Mouse (Mus musculus) spleen, embryonic (tissue): ENCODE measurements around the gene Adcyap1.

Source experiments
- CTCF ChIA-PET: fragments of 350-600 bp; sonication (Branson Sonifier 250); formaldehyde crosslinking; loops from one replicate; lab custom pipeline; 2022; lab: Charles Lee

Gene Adcyap1

DNA sequence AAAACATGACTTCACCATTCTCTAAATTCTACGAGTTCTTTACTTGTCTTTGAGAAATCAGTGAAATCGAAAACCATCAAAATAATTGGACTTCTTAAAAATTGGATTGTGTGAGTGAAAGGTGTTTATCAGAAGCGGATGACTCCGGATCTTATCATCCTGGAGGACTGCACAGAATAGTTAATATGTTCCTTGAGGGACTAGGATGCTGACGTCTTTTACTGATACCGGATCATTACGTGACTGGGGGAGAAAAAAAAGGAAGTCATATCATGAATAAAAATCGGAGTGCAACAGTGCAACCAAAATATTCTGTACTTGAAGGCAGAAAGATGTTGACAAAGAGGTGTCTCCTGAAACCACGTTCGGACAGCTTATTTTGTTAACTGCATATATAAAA lies at the start of gene Adcyap1:
Adcyap1 (plus strand) TSS at position 301 of the 400 bp plus-strand sequence.
- CTCF ChIA-PET: no interaction called here

DNA sequence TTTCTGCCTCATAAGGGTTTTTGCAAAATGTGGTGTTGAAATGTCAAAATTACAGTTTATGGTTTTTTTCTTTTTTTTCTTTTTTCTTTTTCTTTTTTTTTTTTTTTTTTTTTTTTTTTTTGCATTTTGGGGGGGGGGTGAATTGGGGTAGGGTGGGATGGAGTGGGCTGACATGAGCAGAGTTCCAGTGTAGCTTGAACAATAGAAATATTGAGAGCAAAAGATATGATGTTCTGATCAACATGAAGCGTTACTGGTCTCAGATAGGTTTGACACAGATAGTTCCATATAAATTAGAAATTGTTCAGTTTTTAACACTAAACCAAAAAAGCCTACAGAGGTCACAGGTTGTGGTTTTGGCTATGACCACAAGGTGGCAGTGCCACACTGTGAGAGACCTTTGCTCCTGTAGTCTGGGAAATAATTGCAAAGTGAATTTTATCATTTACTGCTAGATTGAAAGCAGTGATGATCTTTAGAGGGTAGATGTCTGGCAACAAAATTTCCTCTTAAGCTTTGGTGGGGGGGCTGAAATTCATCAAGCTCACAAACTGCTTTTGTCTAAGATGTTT lies 40.5 kb upstream of the Adcyap1 start:
- CTCF ChIA-PET: no interaction called here

DNA sequence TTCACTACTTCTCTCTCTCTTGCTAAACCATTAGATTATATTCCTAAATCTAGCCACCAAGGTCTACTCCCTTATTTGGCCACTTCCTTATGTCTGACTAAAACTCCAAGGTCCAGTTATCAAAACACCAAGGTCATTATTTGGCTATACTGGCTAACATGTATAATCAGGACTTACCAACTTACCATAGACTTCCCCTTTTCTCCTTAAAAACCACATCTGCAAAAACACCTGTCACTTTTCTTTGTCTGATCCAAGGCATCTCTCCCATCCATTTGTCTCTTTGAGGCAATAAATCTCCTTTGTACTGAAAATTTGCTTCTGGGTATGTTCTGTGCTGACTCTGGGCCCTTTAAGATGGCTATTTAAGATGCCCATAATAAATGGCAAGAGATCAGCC lies 29.2 kb upstream of the Adcyap1 start:
- CTCF ChIA-PET: no interaction called here

DNA sequence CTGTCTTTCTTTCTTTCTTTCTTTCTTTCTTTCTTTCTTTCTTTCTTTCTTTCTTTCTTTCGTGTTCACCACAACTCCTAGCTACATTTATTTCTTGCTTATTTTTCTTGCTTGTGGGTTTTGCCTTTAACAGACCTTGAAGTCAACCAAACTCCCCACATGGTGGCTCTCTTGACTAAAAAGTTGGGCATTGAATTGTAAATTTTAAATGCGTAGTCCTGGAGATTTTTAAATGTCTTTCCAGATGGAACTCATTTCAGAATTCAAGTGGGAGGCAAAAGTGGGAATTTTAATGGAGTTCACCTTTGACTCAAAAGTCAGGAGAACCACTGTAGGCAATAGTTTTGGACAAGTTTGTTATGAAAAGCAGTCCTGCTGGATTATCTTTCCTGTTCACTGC lies 2.0 kb upstream of the Adcyap1 start:
- CTCF ChIA-PET: no interaction called here

DNA sequence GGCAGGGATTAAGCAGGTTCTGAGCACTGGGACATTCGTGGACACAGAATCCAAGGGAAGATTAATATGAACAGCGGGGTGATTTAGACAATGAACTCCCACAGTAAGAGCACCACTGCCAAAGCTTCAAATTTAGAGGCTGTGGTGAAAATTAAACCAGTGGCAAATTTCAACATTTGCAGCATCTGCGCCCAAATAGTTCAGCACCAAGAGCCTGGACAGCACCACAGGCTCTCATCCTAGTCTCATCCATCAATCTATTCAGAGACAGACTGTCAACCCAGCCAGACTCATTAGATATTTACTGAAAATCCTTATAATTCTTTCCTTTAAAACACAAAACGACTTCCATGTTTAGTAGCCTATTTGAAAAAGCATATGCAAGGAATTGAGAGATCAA lies 604 bp upstream of the Adcyap1 start:
- CTCF ChIA-PET: no interaction called here

DNA sequence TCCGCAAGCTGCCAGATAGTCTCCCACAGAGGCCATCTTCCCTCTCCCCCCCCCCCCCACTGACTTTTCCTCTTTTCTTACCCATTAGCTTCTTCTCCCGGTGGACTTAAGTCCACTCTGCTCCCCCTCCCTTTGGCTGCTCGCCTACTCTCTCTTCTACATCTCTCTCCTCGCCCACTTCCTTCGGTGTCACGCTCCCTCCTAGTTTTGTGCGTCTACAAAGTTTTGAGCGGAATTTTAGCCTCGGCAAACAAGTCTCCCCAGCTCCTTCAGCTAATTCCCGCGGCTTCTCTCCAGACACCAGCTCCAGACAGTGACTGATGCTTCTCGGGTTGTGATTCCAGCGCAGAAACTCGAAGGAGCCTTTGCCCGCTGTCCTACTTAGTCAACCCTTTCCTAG lies 401 bp downstream of the Adcyap1 start:
- CTCF ChIA-PET: no interaction called here

DNA sequence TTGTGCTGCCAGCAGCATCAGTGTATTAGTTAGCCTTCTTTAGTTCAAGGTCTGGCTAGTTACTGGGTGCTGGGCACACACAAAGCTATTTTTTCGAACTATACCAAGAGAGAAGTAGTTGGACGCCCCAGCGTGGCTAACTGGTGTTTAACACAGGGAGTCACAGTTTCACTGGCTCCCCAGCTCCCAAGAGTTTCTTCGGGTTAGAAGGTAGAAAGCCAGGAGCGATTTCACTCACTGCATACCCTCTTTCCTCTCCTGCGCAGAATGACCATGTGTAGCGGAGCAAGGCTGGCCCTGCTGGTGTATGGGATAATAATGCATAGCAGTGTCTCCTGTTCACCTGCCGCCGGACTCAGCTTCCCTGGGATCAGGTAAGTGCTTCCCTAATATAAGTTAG lies 930 bp downstream of the Adcyap1 start:
- CTCF ChIA-PET: no interaction called here

DNA sequence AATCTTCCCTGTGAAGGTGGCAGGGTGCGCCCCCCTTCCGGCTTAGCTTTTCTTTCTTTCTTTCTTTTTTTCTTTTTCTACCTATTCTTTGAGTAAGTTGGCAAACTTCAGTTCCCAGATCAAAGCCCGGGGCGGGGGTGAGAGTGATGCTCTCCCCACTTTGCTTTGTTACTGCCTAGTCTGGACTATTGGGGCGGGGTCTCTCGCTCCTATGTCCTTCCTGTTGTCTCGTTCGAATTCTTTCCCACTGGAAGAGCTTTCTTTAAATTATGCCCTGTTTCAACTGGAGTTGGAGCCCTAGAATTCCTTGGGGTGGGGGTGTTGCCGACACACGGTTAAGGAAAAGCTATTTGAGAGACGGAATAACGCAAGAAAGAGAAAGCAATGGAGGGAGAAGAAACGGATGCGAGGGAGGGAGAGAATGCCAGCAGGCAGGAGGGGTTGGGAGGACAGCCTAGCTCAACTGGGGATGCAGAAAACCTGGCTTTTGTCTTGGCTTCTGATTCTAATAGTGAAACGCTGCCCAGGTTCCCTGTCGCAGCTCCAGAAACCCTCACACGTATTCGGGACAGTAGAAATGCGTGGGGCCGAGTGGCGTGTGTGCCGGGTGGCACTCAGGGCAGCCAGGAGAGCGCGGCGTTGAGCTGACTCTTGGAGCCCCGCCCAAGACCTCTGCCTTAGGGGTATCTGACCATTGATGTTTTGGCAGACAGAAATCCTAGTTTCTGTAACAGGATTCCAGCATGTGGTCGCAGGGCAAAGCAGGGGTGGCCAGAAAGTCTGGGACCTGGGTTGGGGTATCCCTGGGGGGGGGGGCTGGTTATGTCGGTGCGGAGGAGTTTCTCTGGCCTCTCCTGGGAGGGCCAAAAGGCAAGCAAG lies 1.8 kb downstream of the Adcyap1 start:
- CTCF ChIA-PET: no interaction called here

DNA sequence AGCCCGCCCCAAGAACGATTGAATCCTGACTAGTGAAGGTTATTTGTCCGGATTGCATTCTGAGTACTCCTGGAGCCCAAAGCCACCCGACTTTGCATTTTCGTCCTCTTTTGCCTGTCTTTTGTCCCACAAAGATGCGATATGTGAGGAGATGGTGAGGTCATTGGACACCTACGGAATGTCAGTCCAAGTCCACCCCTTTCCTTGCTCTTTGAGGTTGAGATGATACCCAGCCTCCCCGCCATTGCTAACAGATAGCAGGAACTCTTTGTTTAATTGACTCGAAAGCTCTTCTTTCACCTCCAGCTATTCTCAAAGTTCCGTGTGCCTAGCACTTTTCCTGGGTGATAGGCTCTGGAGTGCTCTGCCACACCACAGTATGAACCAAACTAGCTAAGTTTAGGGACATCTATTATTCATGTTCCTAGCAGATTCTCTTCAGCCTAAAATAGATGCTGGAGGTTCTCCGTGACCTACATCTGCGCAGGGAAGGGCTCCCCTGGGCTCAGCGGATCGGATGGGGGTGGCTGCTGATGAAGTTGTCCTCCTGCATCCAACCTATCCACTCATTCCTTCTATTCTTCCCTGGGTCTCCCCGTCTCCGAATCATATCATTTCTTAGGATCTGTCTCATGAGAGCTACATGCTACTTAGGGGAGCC lies 2.6 kb downstream of the Adcyap1 start:
- CTCF ChIA-PET: no interaction called here

DNA sequence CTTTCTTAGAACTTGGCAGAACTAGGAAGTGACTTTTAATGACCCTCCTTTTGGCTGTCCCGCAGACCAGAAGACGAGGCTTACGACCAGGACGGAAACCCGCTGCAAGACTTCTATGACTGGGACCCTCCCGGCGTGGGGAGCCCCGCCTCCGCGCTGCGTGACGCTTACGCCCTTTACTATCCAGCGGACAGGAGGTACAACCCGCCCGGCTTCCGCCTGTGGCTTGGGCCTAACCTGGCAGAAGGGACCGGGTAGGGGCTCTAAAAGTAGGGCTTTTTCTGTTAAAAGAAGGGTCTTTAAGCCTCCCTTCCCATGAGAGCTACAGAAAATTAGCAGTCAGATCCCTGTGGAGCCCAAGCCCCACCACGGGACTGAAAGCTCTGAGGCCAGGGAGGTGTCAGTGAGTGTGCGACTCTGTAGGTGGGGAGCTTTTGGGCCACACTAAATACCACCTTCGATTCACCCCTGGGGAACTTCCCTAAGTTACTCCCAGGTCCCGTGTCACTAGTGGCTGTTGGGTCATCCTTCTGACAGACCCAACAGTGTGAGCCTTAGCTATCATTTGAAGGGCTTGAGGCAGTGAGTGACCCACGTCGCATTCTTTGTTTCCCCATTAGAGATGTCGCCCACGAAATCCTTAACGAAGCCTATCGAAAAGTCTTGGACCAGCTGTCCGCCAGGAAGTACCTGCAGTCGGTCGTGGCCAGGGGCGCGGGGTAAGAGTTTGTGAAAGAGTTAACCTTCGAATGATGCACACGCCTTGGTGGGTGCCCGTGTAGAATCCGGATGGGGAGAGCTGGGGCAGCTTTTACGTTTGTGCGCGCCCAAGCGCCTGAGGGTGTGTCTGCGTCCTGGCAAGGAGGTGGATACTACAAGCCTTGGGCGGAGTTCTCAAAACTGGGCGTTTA lies 3.6 kb downstream of the Adcyap1 start:
- CTCF ChIA-PET: no interaction called here

DNA sequence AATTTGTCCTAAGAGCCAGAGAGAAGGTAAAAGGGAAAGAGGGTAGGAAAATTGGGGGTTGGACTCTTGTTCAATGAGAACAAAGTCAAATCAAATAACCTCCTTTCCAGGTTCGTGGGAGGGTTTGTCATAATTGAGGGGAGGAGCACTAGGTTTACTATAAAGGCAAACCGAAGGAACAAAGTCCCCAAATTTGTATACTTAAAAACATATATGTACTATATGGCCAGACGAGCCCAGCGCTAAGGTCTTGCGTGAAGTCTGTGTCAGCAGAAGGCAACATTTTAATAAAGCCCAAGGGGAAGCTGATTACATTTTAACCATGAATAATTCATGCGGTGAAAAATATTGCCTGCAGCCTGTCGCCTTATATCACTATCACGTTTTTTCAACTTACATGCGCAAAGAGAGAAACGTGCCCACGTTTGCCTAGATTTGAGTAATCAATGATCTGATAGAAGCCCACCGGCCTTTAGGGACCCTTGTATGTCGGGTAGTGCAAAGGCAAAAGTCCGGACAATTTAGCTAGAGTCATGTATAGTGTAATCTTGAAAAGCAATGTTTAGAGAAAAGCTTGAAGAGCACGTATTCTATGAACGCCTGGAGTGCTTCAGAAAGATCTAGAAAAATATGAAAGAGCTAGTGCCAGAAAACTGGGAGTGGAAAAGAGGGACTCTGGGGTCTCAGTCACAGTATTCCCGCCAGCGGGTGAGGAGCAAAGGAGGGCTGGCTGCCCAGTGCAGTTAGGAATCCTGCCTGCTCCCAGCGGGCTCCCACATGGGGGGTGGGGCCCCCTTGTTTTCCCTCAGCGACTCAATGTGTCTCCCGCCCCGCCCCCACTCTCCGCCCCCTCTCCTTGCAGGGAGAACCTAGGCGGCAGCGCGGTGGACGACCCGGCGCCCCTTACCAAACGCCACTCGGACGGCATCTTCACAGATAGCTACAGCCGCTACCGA lies 4.5 kb downstream of the Adcyap1 start:
- CTCF ChIA-PET: no interaction called here

DNA sequence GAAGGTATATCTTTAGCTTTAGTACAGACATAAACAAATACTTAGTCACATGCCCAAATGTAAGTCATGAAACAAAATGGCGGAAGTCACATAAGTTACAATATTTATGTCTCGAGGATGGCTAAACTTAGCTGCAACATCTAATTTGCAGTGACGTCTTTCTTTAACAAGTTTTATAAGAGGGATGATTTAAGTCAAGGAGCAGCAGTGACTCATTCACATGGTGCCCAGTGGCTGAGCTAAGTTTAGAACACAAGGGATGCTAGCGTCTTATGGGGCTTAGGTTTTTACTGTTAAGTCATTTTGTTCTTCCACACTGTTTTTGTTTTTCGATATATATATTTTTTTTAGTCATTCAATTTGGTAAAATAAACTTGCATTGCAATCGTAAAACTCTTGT lies 19.0 kb downstream of the Adcyap1 start:
- CTCF ChIA-PET: no interaction called here

DNA sequence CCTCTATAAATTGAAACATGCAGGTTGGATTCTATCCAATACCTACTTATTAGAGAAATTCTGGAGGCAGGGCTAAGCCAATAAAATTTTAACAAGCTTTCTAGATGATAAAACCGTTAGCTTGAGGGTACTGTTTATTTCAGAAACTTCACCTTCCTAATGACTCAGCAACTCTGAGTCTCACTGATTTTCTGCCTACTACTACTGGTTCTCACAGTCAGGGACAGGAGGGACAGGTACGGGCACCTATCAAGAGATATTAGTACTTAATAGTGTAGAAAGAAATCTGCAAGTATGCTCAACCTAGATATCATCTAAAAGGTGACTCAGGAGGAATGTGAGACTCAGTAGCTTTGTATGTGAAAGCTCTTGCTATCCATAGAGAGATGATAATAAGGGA lies 19.8 kb downstream of the Adcyap1 start:
- CTCF ChIA-PET: no interaction called here

DNA sequence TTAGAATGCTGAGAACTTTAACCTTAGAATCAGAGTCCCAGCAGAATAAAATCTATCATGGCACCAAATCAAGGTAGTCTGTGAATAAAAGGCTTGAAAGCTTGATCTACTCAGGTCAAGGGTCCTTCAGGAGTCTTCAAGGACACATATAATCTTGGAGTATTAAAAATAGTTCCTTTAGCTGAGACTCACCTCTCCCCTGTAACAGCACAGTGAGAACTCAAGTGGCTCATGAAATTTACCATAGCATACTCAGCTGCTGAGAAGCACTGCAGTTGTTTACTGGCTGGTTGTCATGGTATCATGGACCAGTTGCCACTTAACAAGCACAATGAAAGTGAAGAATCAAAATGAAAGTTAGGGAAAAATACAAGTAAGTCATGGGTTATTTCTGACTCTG lies 38.5 kb downstream of the Adcyap1 start:
- CTCF ChIA-PET: no interaction called here
